ENCODE assay signal across 10 mouse cellular contexts in the genomic region with DNA sequence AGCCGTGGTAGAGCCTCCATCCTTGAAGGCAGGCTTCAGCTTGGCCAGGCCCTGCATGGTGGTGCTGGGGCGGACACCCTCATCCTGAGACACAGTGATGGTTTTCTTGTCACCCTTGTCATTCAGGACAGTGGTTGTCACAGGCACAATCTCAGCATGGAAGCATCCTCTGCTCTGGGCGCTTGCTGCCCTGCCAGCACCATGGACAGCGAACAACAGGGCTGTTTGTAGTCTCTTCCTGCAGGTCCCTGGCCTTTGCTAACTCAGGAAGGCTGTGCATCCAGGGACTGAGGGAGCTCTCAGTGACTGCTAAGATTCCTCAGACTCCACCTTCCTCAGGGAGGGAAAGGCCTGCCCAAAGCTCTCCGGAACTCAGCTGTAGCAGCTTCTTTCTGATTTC. TPM values are rescaled to one million over a fixed set of nuclear protein-coding genes. Genes with fewer than 3 reads are reported as not detected.
DNase-seq lines count a peak whose midpoint lies in the region; ATAC-seq and TF ChIP-seq lines count a peak whose summit lies in the region.
"Had no signal": no experiment of that assay in that cellular context is flagged by ENCODE, and none has a peak within 500 bp of the region (broad histone marks: within the 10 kb centered on the region; RNA-seq: fewer than 3 reads in every experiment).

No protein-coding gene starts in this region.

- WGBS in liver, embryonic 12.5 days (ENCODE audit: insufficient replicate concordance), result 19% methylated on average over 5 of the region's 5 CpGs
- 27% methylated on average over 5 of the region's 5 CpGs for WGBS in midbrain, postnatal 0 days

- H3K9me3 ChIP-seq in liver, embryonic 12.5 days (replicated peaks), result no peaks in the 10 kb centered on the region
- H3K9me3 ChIP-seq in midbrain, postnatal 0 days (ENCODE audit: low read length), result no peaks in the 10 kb centered on the region
- H3K9me3 ChIP-seq: neural tube, embryonic 12.5 days had no signal

- H3K4me3 ChIP-seq in liver, embryonic 12.5 days, result no peak overlapping the region
- H3K4me3 ChIP-seq in midbrain, postnatal 0 days (ENCODE audit: low read depth, low read length), result no peak overlapping the region
- H3K4me3 ChIP-seq in left cerebral cortex, adult 2 months, result no peak overlapping the region
- H3K4me3 ChIP-seq: erythroblast, embryonic 14.5 days; neural tube, embryonic 12.5 days had no signal

- DNase-seq in liver, result peak; percentile 63
- peak; percentile 80 for DNase-seq in adrenal gland, postnatal 10 days
- peak; percentile 79 for DNase-seq in forelimb bud, embryonic 11.5 days (ENCODE audit: low read depth, low spot score)
- DNase-seq in midbrain, postnatal 0 days (ENCODE audit: low spot score), result peak; percentile 15
- DNase-seq in left cerebral cortex, adult 2 months (ENCODE audit: extremely low spot score in 1 of 2, low spot score in 2 of 2), result no peak
- no peak for DNase-seq in cerebellum, adult 11-12 months
- no peak for DNase-seq in layer of hippocampus, adult 11-12 months (ENCODE audit: low spot score)

- no peaks in the 10 kb centered on the region for H3K36me3 ChIP-seq in liver, embryonic 12.5 days
- H3K36me3 ChIP-seq in midbrain, postnatal 0 days (ENCODE audit: insufficient read depth, low read length), result no peaks in the 10 kb centered on the region
- H3K36me3 ChIP-seq: neural tube, embryonic 12.5 days had no signal

- no peak for ATAC-seq in liver, embryonic 12.5 days
- no peak for ATAC-seq in midbrain, postnatal 0 days (ENCODE audit: low FRiP score)

- H3K27ac ChIP-seq in liver, embryonic 12.5 days, result no peak overlapping the region
- H3K27ac ChIP-seq in midbrain, postnatal 0 days (ENCODE audit: low read depth, low read length), result no peak overlapping the region
- no peak overlapping the region for H3K27ac ChIP-seq in left cerebral cortex, adult 2 months
- H3K27ac ChIP-seq: neural tube, embryonic 12.5 days had no signal

- no peak overlapping the region for H3K4me2 ChIP-seq in liver, embryonic 12.5 days
- H3K4me2 ChIP-seq in midbrain, postnatal 0 days (ENCODE audit: low read depth, low read length, poor library complexity, severe bottlenecking), result no peak overlapping the region
- H3K4me2 ChIP-seq: neural tube, embryonic 12.5 days had no signal

- H3K9ac ChIP-seq in liver, embryonic 12.5 days, result no peak overlapping the region
- H3K9ac ChIP-seq in midbrain, postnatal 0 days (replicated peaks; ENCODE audit: low read length, poor library complexity, severe bottlenecking), result no peak overlapping the region
- H3K9ac ChIP-seq: neural tube, embryonic 12.5 days had no signal

- TF ChIP-seq CTCF in midbrain, postnatal 0 days (IDR thresholded peaks at IDR 0.05), result no peak
- no peak for TF ChIP-seq CTCF in left cerebral cortex, adult 2 months (IDR thresholded peaks at IDR 0.05)

- intact Hi-C loops in left cerebral cortex, adult 2 months (cut with DNase I), result no loop called here

- H3K4me1 ChIP-seq in liver, embryonic 12.5 days, result no peaks in the 10 kb centered on the region
- H3K4me1 ChIP-seq in midbrain, postnatal 0 days (ENCODE audit: insufficient read depth, low read length), result no peaks in the 10 kb centered on the region

- H3K27me3 ChIP-seq in liver, embryonic 12.5 days (replicated peaks), result no peaks in the 10 kb centered on the region
- H3K27me3 ChIP-seq in midbrain, postnatal 0 days (ENCODE audit: insufficient read depth, low read length), result no peaks in the 10 kb centered on the region
- H3K27me3 ChIP-seq: neural tube, embryonic 12.5 days had no signal

RNA-seq across cellular contexts. Expression of a gene that starts 7.3 kb away (rescaled TPM):
- polyA plus RNA-seq in liver, embryonic 12.5 days (2016; fragmentation: Nextera tagmentation; extraction: Ambion mirVana), result 0.55 and 0.85 TPM in 2 replicates
- 100 to 1,000 TPM in 1 of 2 experiments, 10 to 100 TPM in 1; 67.7 to 107 TPM for total RNA-seq in adrenal gland, postnatal 10 days (2021)
- 2.8 and 2.9 TPM in 2 replicates for total RNA-seq in midbrain, postnatal 0 days (2014; rRNA removed)
- polyA plus RNA-seq in midbrain, postnatal 0 days (2015; fragmentation: Nextera tagmentation; extraction: Ambion mirVana), result 4.6 and 5.2 TPM in 2 replicates
- total RNA-seq in left cerebral cortex, adult 2 months (2021), result 1 to 10 TPM; 1.8 TPM

RNA-seq across cellular contexts. Expression of a gene that starts 9.4 kb away (rescaled TPM):
- polyA plus RNA-seq in liver, embryonic 12.5 days (2016; fragmentation: Nextera tagmentation; extraction: Ambion mirVana), result not detected in 2 replicates
- not detected for total RNA-seq in adrenal gland, postnatal 10 days (2021)
- not detected in 2 replicates for total RNA-seq in midbrain, postnatal 0 days (2014; rRNA removed)
- polyA plus RNA-seq in midbrain, postnatal 0 days (2015; fragmentation: Nextera tagmentation; extraction: Ambion mirVana), result not detected in 2 replicates
- not detected for total RNA-seq in left cerebral cortex, adult 2 months (2021)
- polyA plus RNA-seq: erythroblast, embryonic 14.5 days; neural tube, embryonic 12.5 days had no signal

RNA-seq across cellular contexts. Expression of a gene that starts 47.3 kb away (rescaled TPM):
- 0.12 TPM in 2 replicates for polyA plus RNA-seq in liver, embryonic 12.5 days (2016; fragmentation: Nextera tagmentation; extraction: Ambion mirVana)
- total RNA-seq in adrenal gland, postnatal 10 days (2021), result 1 to 10 TPM in 1 of 2 experiments, under 1 TPM in 1; 0.84 to 1.6 TPM
- 2.8 and 3.3 TPM in 2 replicates for total RNA-seq in midbrain, postnatal 0 days (2014; rRNA removed)
- 0.91 and 0.95 TPM in 2 replicates for polyA plus RNA-seq in midbrain, postnatal 0 days (2015; fragmentation: Nextera tagmentation; extraction: Ambion mirVana)
- 1 to 10 TPM; 2.8 to 3.8 TPM for total RNA-seq in left cerebral cortex, adult 2 months (2021)
- polyA plus RNA-seq: erythroblast, embryonic 14.5 days had no signal

RNA-seq across cellular contexts. Expression of a gene that starts 56.3 kb away (rescaled TPM):
- 2.8 and 3.1 TPM in 2 replicates for polyA plus RNA-seq in liver, embryonic 12.5 days (2016; fragmentation: Nextera tagmentation; extraction: Ambion mirVana)
- 10 to 100 TPM; 11.2 to 15.6 TPM for total RNA-seq in adrenal gland, postnatal 10 days (2021)
- total RNA-seq in midbrain, postnatal 0 days (2014; rRNA removed), result 12.2 and 17.4 TPM in 2 replicates
- 10.9 and 11.8 TPM in 2 replicates for polyA plus RNA-seq in midbrain, postnatal 0 days (2015; fragmentation: Nextera tagmentation; extraction: Ambion mirVana)
- total RNA-seq in left cerebral cortex, adult 2 months (2021), result 10 to 100 TPM; 15.2 to 16.2 TPM

RNA-seq across cellular contexts. Expression of a gene that starts 59.3 kb away (rescaled TPM):
- polyA plus RNA-seq in liver, embryonic 12.5 days (2016; fragmentation: Nextera tagmentation; extraction: Ambion mirVana), result not detected in 2 replicates
- not detected for total RNA-seq in adrenal gland, postnatal 10 days (2021)
- total RNA-seq in midbrain, postnatal 0 days (2014; rRNA removed), result not detected in 2 replicates
- polyA plus RNA-seq in midbrain, postnatal 0 days (2015; fragmentation: Nextera tagmentation; extraction: Ambion mirVana), result 0.10 TPM in 1 of 2 replicates, not detected in the other
- under 1 TPM in 1 of 2 experiments, not detected in 1; 0.23 TPM for total RNA-seq in left cerebral cortex, adult 2 months (2021)
- polyA plus RNA-seq: erythroblast, embryonic 14.5 days; neural tube, embryonic 12.5 days had no signal

Comparison
In these comparisons a context has a peak if more than half of its experiments do, and no peak if none do; other contexts are left out.
1. DNase-seq: peak in liver (single experiment), adrenal gland, postnatal 10 days (single experiment), forelimb bud, embryonic 11.5 days (single experiment) and midbrain, postnatal 0 days (single experiment); none in left cerebral cortex, adult 2 months (0 of 2), cerebellum, adult 11-12 months (single experiment) and layer of hippocampus, adult 11-12 months (single experiment).
2. RNA of a gene that starts 7.3 kb away (total RNA-seq): 67.7 to 107 TPM in adrenal gland, postnatal 10 days; 2.8 to 2.9 TPM in midbrain, postnatal 0 days and 1.8 TPM in left cerebral cortex, adult 2 months; every median in the first group is over 10 times any median in the second.